Mouse (Mus musculus): ENCODE data around the gene AW551984. TPM values are rescaled to one million over a fixed set of nuclear protein-coding genes. Genes with fewer than 3 reads are reported as not detected.
A peak's percentile ranks its signal among the peaks of the same experiment; 100 is the strongest.

AW551984 gene
- polyA plus RNA-seq, 1 experiment from 2014 or later: 34.3 TPM

- DNase-seq (ENCODE audit: low spot score) (peak; percentile 43), ATAC-seq (replicated peaks; ENCODE audit: insufficient number of reproducible peaks, low FRiP score, low TSS enrichment, low read depth) (no peak)
- H3K36me3 ChIP-seq (replicated peaks; ENCODE audit: control insufficient read depth, insufficient read depth, low read depth, low read length): no peaks in the 10 kb centered on the region
- no peaks in the 10 kb centered on the region for H3K4me1 ChIP-seq (ENCODE audit: control insufficient read depth, insufficient read depth, low read length)
- no peak overlapping the region for H3K4me3 ChIP-seq (ENCODE audit: low read depth, low read length)
- H3K4me2 ChIP-seq (ENCODE audit: low read depth, low read length): no peak overlapping the region
- H3K9me3 ChIP-seq (replicated peaks; ENCODE audit: control insufficient read depth, low read length): no peaks in the 10 kb centered on the region
- WGBS: 58% methylated on average over 3 of the region's 3 CpGs
- no peak overlapping the region for H3K27ac ChIP-seq (replicated peaks; ENCODE audit: low read depth, low read length)
- no peaks in the 10 kb centered on the region for H3K27me3 ChIP-seq (ENCODE audit: control insufficient read depth, insufficient read depth, low read length)
- H3K9ac ChIP-seq (replicated peaks; ENCODE audit: low read length): no peak overlapping the region
Observed at GRCm38 (mm10) chr9:39557529-39558348, 46.5 kb downstream of the AW551984 start.

- WGBS: 57% methylated on average over 2 of the region's 2 CpGs
- H3K36me3 ChIP-seq (replicated peaks; ENCODE audit: control insufficient read depth, insufficient read depth, low read depth, low read length): no peaks in the 10 kb centered on the region
- ATAC-seq (replicated peaks; ENCODE audit: insufficient number of reproducible peaks, low FRiP score, low TSS enrichment, low read depth) (no peak), DNase-seq (ENCODE audit: low spot score) (no peak)
- H3K27ac ChIP-seq (replicated peaks; ENCODE audit: low read depth, low read length): no peak within 1 kb of the TSS
- H3K4me2 ChIP-seq (ENCODE audit: low read depth, low read length): no peak within 1 kb of the TSS
- no peaks in the 10 kb centered on the region for H3K27me3 ChIP-seq (ENCODE audit: control insufficient read depth, insufficient read depth, low read length)
- no peak within 1 kb of the TSS for H3K9ac ChIP-seq (replicated peaks; ENCODE audit: low read length)
- no peaks in the 10 kb centered on the region for H3K9me3 ChIP-seq (replicated peaks; ENCODE audit: control insufficient read depth, low read length)
- H3K4me3 ChIP-seq (ENCODE audit: low read depth, low read length): no peak within 1 kb of the TSS
- no peaks in the 10 kb centered on the region for H3K4me1 ChIP-seq (ENCODE audit: control insufficient read depth, insufficient read depth, low read length)
Observed at GRCm38 (mm10) chr9:39553946-39554345, 50.3 kb downstream of the AW551984 start, which contains the start of gene Olfr958. TSS of gene Olfr958 (minus strand) at chr9:39554054.

DNA sequence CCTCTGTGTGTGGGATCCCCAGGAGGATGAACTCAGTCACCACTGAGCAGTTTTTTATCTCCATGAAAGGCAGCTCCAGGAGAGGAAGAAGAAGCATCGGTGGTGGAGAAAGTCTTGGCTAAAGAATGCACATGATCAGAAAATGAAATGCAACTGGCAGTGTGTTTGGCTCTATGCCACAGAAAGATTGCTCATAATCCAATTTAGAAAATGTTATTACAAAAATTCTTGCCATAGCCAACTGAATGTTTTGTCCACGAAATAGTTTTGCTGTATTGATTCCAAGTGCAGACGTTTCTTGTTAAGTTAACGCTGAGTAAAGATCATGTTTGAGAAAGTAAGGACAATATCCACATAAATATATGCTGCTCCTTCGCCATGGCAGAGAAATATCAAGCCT is 53.4 kb downstream of the AW551984 start:
- H3K9me3 ChIP-seq (replicated peaks; ENCODE audit: control insufficient read depth, low read length): no peaks in the 10 kb centered on the region
- 72% methylated on average over 5 of the region's 5 CpGs for WGBS
- DNase-seq (ENCODE audit: low spot score): no peak
- no peak for ATAC-seq (replicated peaks; ENCODE audit: insufficient number of reproducible peaks, low FRiP score, low TSS enrichment, low read depth)
- H3K4me3 ChIP-seq (ENCODE audit: low read depth, low read length): no peak overlapping the region
- no peaks in the 10 kb centered on the region for H3K36me3 ChIP-seq (replicated peaks; ENCODE audit: control insufficient read depth, insufficient read depth, low read depth, low read length)
- no peaks in the 10 kb centered on the region for H3K4me1 ChIP-seq (ENCODE audit: control insufficient read depth, insufficient read depth, low read length)
- H3K27me3 ChIP-seq (ENCODE audit: control insufficient read depth, insufficient read depth, low read length): no peaks in the 10 kb centered on the region
- no peak overlapping the region for H3K4me2 ChIP-seq (ENCODE audit: low read depth, low read length)
- H3K9ac ChIP-seq (replicated peaks; ENCODE audit: low read length): no peak overlapping the region
- H3K27ac ChIP-seq (replicated peaks; ENCODE audit: low read depth, low read length): no peak overlapping the region

Other genes starting within 250 kb of the AW551984 start
- not detected in 2 replicates for gene Olfr951, start 217.0 kb downstream of the AW551984 start, polyA plus RNA-seq (2014; fragmentation: Nextera tagmentation; extraction: Ambion mirVana)
- not detected in 2 replicates for gene Olfr952, start 177.3 kb downstream of the AW551984 start, polyA plus RNA-seq (2014; fragmentation: Nextera tagmentation; extraction: Ambion mirVana)
- not detected in 2 replicates for gene Olfr954, start 147.7 kb downstream of the AW551984 start, polyA plus RNA-seq (2014; fragmentation: Nextera tagmentation; extraction: Ambion mirVana)
- gene Olfr955, start 132.5 kb downstream of the AW551984 start, polyA plus RNA-seq (2014; fragmentation: Nextera tagmentation; extraction: Ambion mirVana): not detected in 2 replicates
- not detected in 2 replicates for gene Olfr44, start 110.4 kb downstream of the AW551984 start, polyA plus RNA-seq (2014; fragmentation: Nextera tagmentation; extraction: Ambion mirVana)
- not detected in 2 replicates for gene Olfr957, start 88.6 kb downstream of the AW551984 start, polyA plus RNA-seq (2014; fragmentation: Nextera tagmentation; extraction: Ambion mirVana)
- not detected in 2 replicates for gene Olfr958, start 50.3 kb downstream of the AW551984 start, polyA plus RNA-seq (2014; fragmentation: Nextera tagmentation; extraction: Ambion mirVana)
- not detected in 2 replicates for gene Olfr959, start 28.8 kb downstream of the AW551984 start, polyA plus RNA-seq (2014; fragmentation: Nextera tagmentation; extraction: Ambion mirVana)
- not detected in 2 replicates for gene Olfr148, start 6.3 kb upstream of the AW551984 start, polyA plus RNA-seq (2014; fragmentation: Nextera tagmentation; extraction: Ambion mirVana)
- gene Olfr960, start 17.0 kb upstream of the AW551984 start, polyA plus RNA-seq (2014; fragmentation: Nextera tagmentation; extraction: Ambion mirVana): not detected in 2 replicates
- not detected in 2 replicates for gene Olfr961, start 40.7 kb upstream of the AW551984 start, polyA plus RNA-seq (2014; fragmentation: Nextera tagmentation; extraction: Ambion mirVana)
- not detected in 2 replicates for gene Olfr963, start 62.8 kb upstream of the AW551984 start, polyA plus RNA-seq (2014; fragmentation: Nextera tagmentation; extraction: Ambion mirVana)
- gene Olfr149, start 102.7 kb upstream of the AW551984 start, polyA plus RNA-seq (2014; fragmentation: Nextera tagmentation; extraction: Ambion mirVana): not detected in 2 replicates
- not detected in 2 replicates for gene Olfr965, start 107.0 kb upstream of the AW551984 start, polyA plus RNA-seq (2014; fragmentation: Nextera tagmentation; extraction: Ambion mirVana)
- not detected in 2 replicates for gene Olfr150, start 126.6 kb upstream of the AW551984 start, polyA plus RNA-seq (2014; fragmentation: Nextera tagmentation; extraction: Ambion mirVana)
- gene Olfr967, start 141.8 kb upstream of the AW551984 start, polyA plus RNA-seq (2014; fragmentation: Nextera tagmentation; extraction: Ambion mirVana): not detected in 2 replicates
- gene Olfr968, start 178.8 kb upstream of the AW551984 start, polyA plus RNA-seq (2014; fragmentation: Nextera tagmentation; extraction: Ambion mirVana): not detected in 2 replicates
- gene Olfr969, start 186.5 kb upstream of the AW551984 start, polyA plus RNA-seq (2014; fragmentation: Nextera tagmentation; extraction: Ambion mirVana): not detected in 2 replicates
- gene Olfr970, start 204.5 kb upstream of the AW551984 start, polyA plus RNA-seq (2014; fragmentation: Nextera tagmentation; extraction: Ambion mirVana): not detected in 2 replicates
- gene Olfr971, start 232.5 kb upstream of the AW551984 start, polyA plus RNA-seq (2014; fragmentation: Nextera tagmentation; extraction: Ambion mirVana): not detected in 2 replicates